Mouse (Mus musculus) liver, embryonic 11.5 days (tissue): ENCODE results near the gene Zmynd10. TPM values are rescaled to one million over a fixed set of nuclear protein-coding genes. Genes with fewer than 3 reads are reported as not detected.

ENCODE experiments used
- ATAC-seq: fragments of 200-750 bp; cut with Nextera tagmentation; replicated peaks from 2 replicates; pipeline ENCODE4 v1.8.0; 2017; ENCODE audit warnings: moderate number of reproducible peaks, mild to moderate bottlenecking, moderate TSS enrichment, moderate library complexity; ENCODE audit not compliant: low FRiP score
- DNase-seq: peaks from one replicate; pipeline ENCODE4 v3.0.0-alpha.2; 2017; ENCODE audit warnings: low spot score
- H3K27ac ChIP-seq: fragments of 300-500 bp; sonication (generic); 2 replicates; pipeline ENCODE4 v1.5.1; 2014; ENCODE audit warnings: mild to moderate bottlenecking, low read depth, low read length, control low read depth
- H3K27me3 ChIP-seq: fragments of 300-500 bp; sonication (generic); replicated peaks from 2 replicates; pipeline ENCODE4 v1.6.1; 2014; ENCODE audit warnings: low read length, mixed read lengths; ENCODE audit not compliant: control insufficient read depth, insufficient read depth
- H3K36me3 ChIP-seq: fragments of 300-500 bp; sonication (generic); 2 replicates; pipeline ENCODE4 v1.6.1; 2014; ENCODE audit warnings: mild to moderate bottlenecking, low read length, moderate library complexity, mixed read lengths; ENCODE audit not compliant: control insufficient read depth, insufficient read depth
- H3K4me1 ChIP-seq: fragments of 300-500 bp; sonication (generic); replicated peaks from 2 replicates; pipeline ENCODE4 v1.6.1; 2014; ENCODE audit warnings: low read length, mixed read lengths; ENCODE audit not compliant: control insufficient read depth, insufficient read depth
- H3K4me2 ChIP-seq: fragments of 300-500 bp; sonication (generic); 2 replicates; pipeline ENCODE4 v1.6.1; 2014; ENCODE audit warnings: mild to moderate bottlenecking, control low read depth, moderate library complexity
- H3K4me3 ChIP-seq: fragments of 300-500 bp; sonication (generic); 2 replicates; pipeline ENCODE4 v1.5.1; 2014; ENCODE audit warnings: low read depth, low read length, control low read depth
- H3K9ac ChIP-seq: fragments of 300-500 bp; sonication (generic); 2 replicates; pipeline ENCODE4 v1.6.1; 2014; ENCODE audit warnings: low read depth, low read length, control low read depth
- H3K9me3 ChIP-seq: fragments of 300-500 bp; sonication (generic); 2 replicates; pipeline ENCODE4 v1.6.1; 2016; ENCODE audit warnings: low read length, inconsistent platforms, mixed read lengths; ENCODE audit not compliant: control insufficient read depth
- WGBS: fragments of 180-500 bp; shearing (Covaris S2); extraction: QIAGEN DNeasy Blood & Tissue Kit; methylation state at CpG from one replicate; pipeline ENCODE4 v1.1.7; 2014; 5-methylcytosine and 5-hydroxymethylcytosine counted together
- polyA plus RNA-seq: library from polyadenylated mRNA; unstranded; fragments of >200 nt; fragmentation: Nextera tagmentation; extraction: Ambion mirVana; gene quantifications from 2 replicates; pipeline ENCODE4 v1.2.1, GENCODE M21; 2014

Zmynd10 gene
- polyA plus RNA-seq, 1 experiment from 2014 or later: 0.10 TPM

- Histone ChIP-seq H3K4me3 (no peak overlapping the region), H3K4me1 (peaks cover 27% of the 10 kb centered on the region), H3K4me2 (no peak overlapping the region), H3K27ac (no peak overlapping the region), H3K36me3 (peaks cover 7% of the 10 kb centered on the region; the same call in 1 of the 2 replicates), H3K27me3 (no peaks in the 10 kb centered on the region), H3K9me3 (no peaks in the 10 kb centered on the region), H3K9ac (no peak overlapping the region)
- DNase-seq (no peak), ATAC-seq (no peak)
- 89% methylated on average over 14 of the region's 14 CpGs for WGBS
Observed at GRCm38 (mm10) chr9:107583174-107583573, 36.1 kb downstream of the Zmynd10 start.

GRCm38 (mm10) chr9:107586504-107586903 lies 39.4 kb downstream of the Zmynd10 start:
- ATAC-seq (no peak), DNase-seq (no peak)
- Histone ChIP-seq H3K27me3 (no peaks in the 10 kb centered on the region), H3K27ac (peak overlapping the region; percentile 97), H3K36me3 (peaks cover 26% of the 10 kb centered on the region), H3K4me1 (peaks cover 47% of the 10 kb centered on the region), H3K4me2 (peak overlapping the region; percentile 65), H3K4me3 (peak overlapping the region; percentile 91), H3K9ac (peak overlapping the region; percentile 69), H3K9me3 (no peaks in the 10 kb centered on the region)
- 84% methylated on average over 5 of the region's 5 CpGs for WGBS

- Histone ChIP-seq H3K4me1 (peaks cover 41% of the 10 kb centered on the region), H3K27me3 (no peaks in the 10 kb centered on the region), H3K4me2 (peak within 1 kb of the TSS; percentile 83), H3K27ac (peak within 1 kb of the TSS; percentile 98), H3K36me3 (peaks cover 33% of the 10 kb centered on the region), H3K9ac (peak within 1 kb of the TSS; percentile 96), H3K4me3 (peak within 1 kb of the TSS; percentile 91), H3K9me3 (no peaks in the 10 kb centered on the region)
- 11% methylated on average over 46 of the region's 46 CpGs for WGBS
- ATAC-seq (peak; percentile 94), DNase-seq (peak; percentile 94)
Observed at GRCm38 (mm10) chr9:107586974-107587832, 40.1 kb downstream of the Zmynd10 start, which contains the start of gene Ifrd2. Ifrd2 (plus strand) TSS chr9:107587642.

- peaks cover 35% of the 10 kb centered on the region for H3K4me1 ChIP-seq
- H3K4me3 ChIP-seq: peak overlapping the region; percentile 91
- 0 out of 2 replicates have a peak, but pooled peaks have one; percentile 13 for ATAC-seq
- 1% methylated on average over 33 of the region's 33 CpGs for WGBS
- H3K27ac ChIP-seq: peak overlapping the region; percentile 98
- H3K9me3 ChIP-seq: no peaks in the 10 kb centered on the region
- H3K36me3 ChIP-seq: peaks cover 35% of the 10 kb centered on the region
- DNase-seq: no peak
- H3K9ac ChIP-seq: peak overlapping the region; percentile 96
- H3K4me2 ChIP-seq: peak overlapping the region; percentile 83
- H3K27me3 ChIP-seq: no peaks in the 10 kb centered on the region
Observed at GRCm38 (mm10) chr9:107587833-107588639, 40.9 kb downstream of the Zmynd10 start.

GRCm38 (mm10) chr9:107590058-107590772 lies 43.1 kb downstream of the Zmynd10 start:
- 82% methylated on average over 25 of the region's 25 CpGs for WGBS
- Histone ChIP-seq H3K9me3 (no peaks in the 10 kb centered on the region), H3K4me3 (peak overlapping the region; percentile 91), H3K27ac (peak overlapping the region; percentile 98), H3K4me2 (peak overlapping the region; percentile 83), H3K9ac (peak overlapping the region; percentile 96), H3K27me3 (no peaks in the 10 kb centered on the region), H3K4me1 (peaks cover 31% of the 10 kb centered on the region), H3K36me3 (peaks cover 50% of the 10 kb centered on the region)
- DNase-seq: no peak
- no peak for ATAC-seq

GRCm38 (mm10) chr9:107590773-107591060 lies 43.6 kb downstream of the Zmynd10 start:
- WGBS: 94% methylated on average over 6 of the region's 6 CpGs
- ATAC-seq: no peak

GRCm38 (mm10) chr9:107593101-107593976 lies 46.2 kb downstream of the Zmynd10 start:
- Histone ChIP-seq H3K36me3 (peaks cover 52% of the 10 kb centered on the region), H3K27me3 (peaks cover under 1% of the 10 kb centered on the region; the same call in 1 of the 2 replicates), H3K9ac (no peak overlapping the region), H3K27ac (no peak overlapping the region), H3K4me2 (no peak overlapping the region), H3K4me3 (no peak overlapping the region), H3K9me3 (no peaks in the 10 kb centered on the region), H3K4me1 (peaks cover 24% of the 10 kb centered on the region)
- ATAC-seq (no peak), DNase-seq (no peak)
- 85% methylated on average over 11 of the region's 11 CpGs for WGBS

More at GRCm38 (mm10) chr9:107590773-107591060, 43.6 kb downstream of the Zmynd10 start:
- peaks cover 31% of the 10 kb centered on the region for H3K4me1 ChIP-seq
- no peak overlapping the region for H3K27ac ChIP-seq
- peak overlapping the region; percentile 83 for H3K4me2 ChIP-seq
- H3K4me3 ChIP-seq: peak overlapping the region; percentile 91
- H3K27me3 ChIP-seq: no peaks in the 10 kb centered on the region
- peak overlapping the region; percentile 26; the same call in 1 of the 2 replicates for H3K9ac ChIP-seq
- H3K9me3 ChIP-seq: no peaks in the 10 kb centered on the region
- no peak for DNase-seq
- peaks cover 50% of the 10 kb centered on the region for H3K36me3 ChIP-seq
